Mouse (Mus musculus) midbrain, embryonic 14.5 days (tissue): ENCODE results near the gene Gm11563. TPM values are rescaled to one million over a fixed set of nuclear protein-coding genes. Genes with fewer than 3 reads are reported as not detected.
"Not testable (repeated sequence)": the region's sequence is repeated elsewhere in the genome, so short reads cannot be mapped to it uniquely, and the experiment has no call there.

Experiments
- ATAC-seq: fragments of 200-750 bp; cut with Nextera tagmentation; 2 replicates; pipeline ENCODE4 v1.8.0; 2017; ENCODE audit warnings: moderate number of reproducible peaks, moderate library complexity; ENCODE audit not compliant: low FRiP score, low TSS enrichment
- DNase-seq: peaks from one replicate; pipeline ENCODE4 v3.0.0-alpha.2; 2015
- H3K27ac ChIP-seq: fragments of 300-500 bp; sonication (generic); replicated peaks from 2 replicates; pipeline ENCODE4 v1.5.1; 2014; ENCODE audit warnings: mild to moderate bottlenecking, low read depth, low read length, moderate library complexity
- H3K27me3 ChIP-seq: fragments of 300-500 bp; sonication (generic); 2 replicates; pipeline ENCODE4 v1.6.1; 2014; ENCODE audit warnings: low read length, control low read depth, mixed read lengths; ENCODE audit not compliant: control insufficient read depth, insufficient read depth
- H3K36me3 ChIP-seq: fragments of 300-500 bp; sonication (generic); 2 replicates; pipeline ENCODE4 v1.6.1; 2014; ENCODE audit warnings: low read length, control low read depth; ENCODE audit not compliant: control insufficient read depth, insufficient read depth
- H3K4me1 ChIP-seq: fragments of 300-500 bp; sonication (generic); 2 replicates; pipeline ENCODE4 v1.6.1; 2014; ENCODE audit warnings: mild to moderate bottlenecking, antibody characterized with exemption, low read length, control low read depth; ENCODE audit not compliant: control insufficient read depth, insufficient read depth
- H3K4me2 ChIP-seq: fragments of 300-500 bp; sonication (generic); 2 replicates; pipeline ENCODE4 v1.6.1; 2014; ENCODE audit warnings: mild to moderate bottlenecking, low read length, moderate library complexity
- H3K4me3 ChIP-seq: fragments of 300-500 bp; sonication (generic); replicated peaks from 2 replicates; pipeline ENCODE4 v1.5.1; 2014; ENCODE audit warnings: low read depth, low read length
- H3K9ac ChIP-seq: fragments of 300-500 bp; sonication (generic); replicated peaks from 2 replicates; pipeline ENCODE4 v1.6.1; 2014; ENCODE audit warnings: mild to moderate bottlenecking, low read length, moderate library complexity
- H3K9me3 ChIP-seq: fragments of 300-500 bp; sonication (generic); 2 replicates; pipeline ENCODE4 v1.6.1; 2016; ENCODE audit warnings: low read length, control low read depth, mixed read lengths; ENCODE audit not compliant: control insufficient read depth
- WGBS: fragments of 180-500 bp; shearing (Covaris S2); extraction: QIAGEN DNeasy Blood & Tissue Kit; methylation state at CpG from one replicate; pipeline ENCODE4 v1.1.7; 2014; 5-methylcytosine and 5-hydroxymethylcytosine counted together
- polyA plus RNA-seq: library from polyadenylated mRNA; unstranded; fragments of >200 nt; fragmentation: Nextera tagmentation; extraction: Ambion mirVana; gene quantifications from 2 replicates; pipeline ENCODE4 v1.2.1, GENCODE M21; 2014

The Gm11563 gene
- polyA plus RNA-seq, 1 experiment from 2014 or later, result not detected

DNA sequence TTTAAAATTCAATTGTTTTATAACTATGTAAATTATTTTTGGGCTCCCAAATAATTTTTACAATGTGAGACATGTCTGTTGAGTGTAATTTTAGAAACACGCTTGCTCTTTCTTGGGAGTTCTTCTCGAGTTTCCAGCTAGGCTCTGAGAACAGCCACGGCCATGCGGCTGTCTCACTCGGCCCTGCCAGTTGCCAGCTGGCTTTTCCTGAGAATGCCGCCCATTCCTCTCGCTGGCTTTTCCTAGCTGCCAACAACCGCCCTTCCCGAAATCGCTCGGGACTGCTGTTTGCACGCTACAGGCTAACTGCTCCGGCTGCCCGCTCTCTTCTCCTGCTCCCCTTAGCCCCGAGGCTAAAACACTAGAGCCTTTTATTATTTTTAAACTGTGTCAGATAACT lies 12.3 kb downstream of the Gm11563 start:
- no peak overlapping the region for H3K9ac ChIP-seq
- H3K4me3 ChIP-seq, result no peak overlapping the region
- 90% methylated on average over 15 of the region's 15 CpGs for WGBS
- H3K4me1 ChIP-seq, result no peaks in the 10 kb centered on the region
- no peak overlapping the region for H3K4me2 ChIP-seq
- no peaks in the 10 kb centered on the region for H3K27me3 ChIP-seq
- no peaks in the 10 kb centered on the region for H3K9me3 ChIP-seq
- H3K27ac ChIP-seq, result no peak overlapping the region
- no peak for DNase-seq
- no peaks in the 10 kb centered on the region for H3K36me3 ChIP-seq
- no peak for ATAC-seq

DNA sequence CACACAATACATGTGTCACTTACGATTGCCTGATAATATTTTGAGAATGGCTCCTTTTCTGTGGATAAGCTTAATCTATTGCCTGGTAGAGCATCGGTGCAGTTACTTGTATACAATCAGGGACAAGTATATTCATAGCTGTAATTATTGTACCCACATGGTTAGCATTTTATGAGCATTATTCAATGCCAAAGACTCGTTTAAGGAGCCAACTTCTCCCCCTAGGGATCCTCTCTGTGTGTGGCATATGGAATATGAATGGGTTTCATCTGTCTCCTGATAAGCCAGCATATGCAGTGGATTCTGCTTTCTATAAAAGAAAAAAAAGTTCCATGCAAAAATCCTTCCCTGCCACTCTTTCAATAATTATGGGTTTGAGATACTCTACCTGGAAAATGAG lies 14.4 kb downstream of the Gm11563 start:
- ATAC-seq (no peak), DNase-seq (no peak)
- Histone ChIP-seq H3K27ac (no peak overlapping the region), H3K9me3 (no peaks in the 10 kb centered on the region), H3K27me3 (no peaks in the 10 kb centered on the region), H3K36me3 (no peaks in the 10 kb centered on the region), H3K4me3 (no peak overlapping the region), H3K4me1 (no peaks in the 10 kb centered on the region), H3K9ac (no peak overlapping the region), H3K4me2 (no peak overlapping the region)
- 78% methylated on average over 3 of the region's 3 CpGs for WGBS

DNA sequence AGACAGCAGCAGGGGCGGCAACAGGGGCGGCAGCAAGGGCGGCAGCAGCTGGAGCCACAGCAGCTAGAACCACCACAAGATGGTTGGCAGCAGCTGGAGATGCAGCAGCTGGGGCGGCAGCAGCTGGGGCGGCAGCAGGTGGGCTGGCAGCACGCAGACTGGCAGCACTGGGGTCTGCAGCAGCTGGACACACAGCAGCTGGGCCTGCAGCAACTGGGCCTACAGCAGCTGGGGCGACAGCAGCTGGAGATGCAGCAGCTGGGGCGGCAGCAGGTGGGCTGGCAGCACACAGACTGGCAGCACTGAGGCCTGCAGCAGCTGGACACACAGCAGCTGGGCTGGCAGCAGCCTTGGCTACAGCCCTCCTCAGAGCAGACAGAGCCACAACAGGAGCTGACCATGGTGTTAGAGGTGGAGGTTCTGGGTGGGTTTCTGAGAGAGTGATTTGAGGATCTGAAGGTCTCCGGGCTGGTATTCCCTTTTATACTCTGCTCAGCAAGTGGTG lies 15.1 kb downstream of the Gm11563 start, which contains the start of gene Krtap4-7:
Gene Krtap4-7, minus strand, starts transcription at position 455 of the 505 bp plus-strand sequence.
- H3K9me3 ChIP-seq, DNase-seq, H3K27me3 ChIP-seq, H3K4me1 ChIP-seq, H3K9ac ChIP-seq, ATAC-seq, H3K36me3 ChIP-seq, H3K27ac ChIP-seq, H3K4me3 ChIP-seq, H3K4me2 ChIP-seq: not testable (repeated sequence)
- WGBS, result 84% methylated on average over 9 of the region's 9 CpGs

DNA sequence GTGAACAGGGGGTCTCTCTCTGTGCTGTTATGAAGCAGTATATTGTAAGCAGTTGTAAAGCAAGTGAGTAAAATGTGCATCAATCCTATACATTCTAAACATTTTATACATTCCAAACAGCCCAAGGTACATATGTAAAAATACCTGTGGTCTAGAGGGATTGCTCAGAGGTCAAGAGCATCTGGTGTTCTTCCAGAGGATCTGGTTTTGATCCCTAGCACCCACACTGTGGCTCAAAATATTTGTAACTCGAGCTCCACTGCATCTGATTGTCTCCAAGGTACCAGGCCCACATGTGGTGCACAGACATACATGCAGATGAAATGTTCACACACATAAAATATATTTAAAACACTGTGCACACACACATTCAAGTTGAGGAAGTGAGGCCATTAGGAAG lies 17.8 kb downstream of the Gm11563 start:
- H3K27me3 ChIP-seq, result no peaks in the 10 kb centered on the region

DNA sequence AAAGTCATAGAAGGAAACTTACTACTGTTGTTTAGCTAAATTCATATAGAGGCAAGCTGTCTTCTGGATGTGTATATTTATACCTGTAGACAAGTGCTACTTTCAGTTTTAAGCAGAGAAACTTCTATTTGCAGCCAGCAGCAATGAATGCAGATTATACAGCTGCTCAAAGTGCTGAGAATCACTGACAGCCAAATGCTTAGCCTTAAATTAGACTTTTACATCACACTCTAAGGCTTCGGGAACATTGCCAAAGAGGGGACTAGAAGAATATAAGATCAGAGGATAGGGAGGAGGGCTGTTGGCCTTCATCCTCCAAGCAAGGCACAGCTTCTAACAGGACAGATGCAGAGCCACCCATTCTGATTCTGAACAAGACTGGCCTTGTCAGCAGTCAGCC lies 21.7 kb downstream of the Gm11563 start:
- H3K4me2 ChIP-seq, result no peak overlapping the region
- no peaks in the 10 kb centered on the region for H3K4me1 ChIP-seq

More for the DNA sequence above, 17.8 kb downstream of the Gm11563 start:
- DNase-seq (no peak), ATAC-seq (no peak)
- H3K9ac ChIP-seq, result no peak overlapping the region
- no peaks in the 10 kb centered on the region for H3K36me3 ChIP-seq
- no peak overlapping the region for H3K4me2 ChIP-seq
- no peak overlapping the region for H3K4me3 ChIP-seq
- no peaks in the 10 kb centered on the region for H3K4me1 ChIP-seq
- WGBS, result 45% methylated on average over 1 of the region's 1 CpGs
- H3K9me3 ChIP-seq, result no peaks in the 10 kb centered on the region
- no peak overlapping the region for H3K27ac ChIP-seq

DNA sequence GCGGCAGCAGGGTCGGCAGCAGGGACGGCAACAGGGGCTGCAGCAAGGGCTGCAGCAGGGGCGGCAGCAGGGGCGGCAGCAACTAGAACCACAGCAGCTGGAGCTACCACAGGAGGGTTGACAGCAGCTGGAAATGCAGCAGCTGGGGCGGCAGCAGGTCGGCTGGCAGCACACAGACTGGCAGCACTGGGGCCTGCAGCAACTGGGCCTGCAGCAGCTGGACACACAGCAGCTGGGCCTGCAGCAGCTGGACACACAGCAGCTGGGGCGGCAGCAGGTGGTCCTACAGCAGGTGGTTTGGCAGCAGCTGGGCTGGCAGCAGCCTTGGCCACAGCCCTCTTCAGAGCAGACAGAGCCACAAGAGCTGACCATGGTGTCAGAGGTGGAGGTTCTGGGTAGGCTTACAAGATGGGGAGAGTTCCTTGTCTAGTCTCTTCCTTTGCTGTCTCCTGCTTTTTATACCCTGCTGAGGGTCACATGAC lies 24.1 kb downstream of the Gm11563 start, which contains the start of gene Krtap4-2:
Gene Krtap4-2, minus strand, starts transcription at position 432 of the 482 bp plus-strand sequence.
- Histone ChIP-seq H3K4me1 (no peaks in the 10 kb centered on the region), H3K4me3 (no peak within 1 kb of the TSS), H3K4me2 (no peak within 1 kb of the TSS), H3K27ac (no peak within 1 kb of the TSS), H3K9ac (no peak within 1 kb of the TSS), H3K27me3 (no peaks in the 10 kb centered on the region), H3K36me3 (no peaks in the 10 kb centered on the region), H3K9me3 (no peaks in the 10 kb centered on the region)
- ATAC-seq, result no peak
- 33% methylated on average over 8 of the region's 8 CpGs for WGBS
- no peak for DNase-seq

More for the DNA sequence above, 21.7 kb downstream of the Gm11563 start:
- Histone ChIP-seq H3K9ac (no peak overlapping the region), H3K9me3 (no peaks in the 10 kb centered on the region), H3K36me3 (no peaks in the 10 kb centered on the region), H3K27me3 (no peaks in the 10 kb centered on the region), H3K27ac (no peak overlapping the region), H3K4me3 (no peak overlapping the region)
- ATAC-seq (no peak), DNase-seq (no peak)
- WGBS, result 67% methylated on average over 1 of the region's 1 CpGs

DNA sequence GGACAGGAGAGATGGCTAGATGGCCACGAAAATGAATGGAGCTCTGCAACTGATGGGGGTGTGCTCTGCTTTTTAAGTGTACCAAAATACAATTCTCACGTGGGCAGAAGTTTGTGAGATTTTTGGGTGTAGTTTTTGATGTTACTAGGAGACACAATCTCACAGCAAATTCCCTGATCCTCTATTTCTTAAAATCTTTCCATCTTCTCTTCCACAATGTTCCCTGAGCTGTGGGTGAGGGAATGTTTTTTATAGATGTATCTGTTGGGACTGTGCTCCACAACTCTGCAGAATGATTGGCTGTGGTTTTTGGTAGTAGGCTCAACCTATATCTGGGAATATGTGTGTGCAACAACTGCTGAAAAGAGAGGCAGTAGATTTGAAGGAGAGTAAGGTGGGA lies 25.5 kb downstream of the Gm11563 start:
- H3K4me3 ChIP-seq, result no peak overlapping the region

DNA sequence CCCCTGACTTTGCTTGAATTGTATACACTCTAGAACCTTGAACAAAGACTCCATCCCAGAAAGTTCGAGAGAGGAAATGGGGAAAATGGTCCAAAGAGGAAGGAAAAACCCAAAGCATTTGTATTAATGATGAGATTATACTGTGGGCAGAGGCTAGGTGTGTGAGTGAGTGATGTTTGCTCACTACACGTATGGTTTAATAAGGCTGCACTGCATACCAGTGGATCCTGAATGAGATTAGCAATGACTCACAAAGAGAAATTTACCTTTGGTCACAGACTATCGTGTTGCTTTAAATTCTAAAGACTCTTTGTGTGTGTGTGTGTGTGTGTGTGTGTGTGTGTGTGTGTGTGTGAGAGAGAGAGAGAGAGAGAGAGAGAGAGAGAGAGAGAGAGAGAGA lies 27.9 kb downstream of the Gm11563 start:
- Histone ChIP-seq H3K9ac (no peak overlapping the region), H3K4me2 (no peak overlapping the region), H3K4me3 (no peak overlapping the region), H3K9me3 (no peaks in the 10 kb centered on the region), H3K36me3 (no peaks in the 10 kb centered on the region), H3K4me1 (no peaks in the 10 kb centered on the region), H3K27me3 (no peaks in the 10 kb centered on the region), H3K27ac (no peak overlapping the region)
- WGBS, result 84% methylated on average over 3 of the region's 3 CpGs
- ATAC-seq, result no peak
- DNase-seq, result no peak

More for the DNA sequence above, 25.5 kb downstream of the Gm11563 start:
- no peak overlapping the region for H3K9ac ChIP-seq
- no peaks in the 10 kb centered on the region for H3K27me3 ChIP-seq
- no peak for DNase-seq
- no peak overlapping the region for H3K4me2 ChIP-seq
- H3K4me1 ChIP-seq, result no peaks in the 10 kb centered on the region
- no peaks in the 10 kb centered on the region for H3K9me3 ChIP-seq
- no peak for ATAC-seq
- no peaks in the 10 kb centered on the region for H3K36me3 ChIP-seq
- WGBS, result 86% methylated on average over 2 of the region's 2 CpGs
- H3K27ac ChIP-seq, result no peak overlapping the region

DNA sequence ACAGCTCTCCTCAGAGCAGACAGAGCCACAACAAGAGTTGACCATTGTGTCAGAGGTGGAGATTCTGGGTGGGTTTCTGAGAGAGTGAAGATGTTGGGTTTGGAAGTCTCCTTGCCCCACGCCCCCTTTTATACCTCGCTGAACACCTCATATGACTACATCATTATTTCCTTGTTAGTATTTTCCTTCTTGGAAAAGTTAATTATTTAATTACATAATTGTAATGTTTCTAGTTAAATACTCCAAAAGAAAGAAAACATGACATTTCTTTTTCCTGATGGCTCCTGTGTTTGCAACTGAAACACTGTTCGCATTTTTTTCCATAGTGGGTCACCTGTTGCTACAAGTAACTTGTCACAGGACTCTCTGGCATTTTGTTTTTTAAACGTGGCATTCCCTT lies 30.6 kb downstream of the Gm11563 start, which contains the start of gene Krtap4-1:
Gene Krtap4-1, minus strand, starts transcription at position 101 of the 400 bp plus-strand sequence.
- no peak for ATAC-seq
- H3K4me1 ChIP-seq, result no peaks in the 10 kb centered on the region
- WGBS, result 85% methylated on average over 4 of the region's 4 CpGs
- H3K9me3 ChIP-seq, result no peaks in the 10 kb centered on the region
- no peaks in the 10 kb centered on the region for H3K36me3 ChIP-seq
- no peak within 1 kb of the TSS for H3K4me2 ChIP-seq
- H3K27ac ChIP-seq, result no peak within 1 kb of the TSS
- no peak for DNase-seq
- H3K4me3 ChIP-seq, result no peak within 1 kb of the TSS
- H3K9ac ChIP-seq, result no peak within 1 kb of the TSS
- H3K27me3 ChIP-seq, result no peaks in the 10 kb centered on the region
